8 mouse cellular contexts compared by ENCODE assay signal in the genomic region with DNA sequence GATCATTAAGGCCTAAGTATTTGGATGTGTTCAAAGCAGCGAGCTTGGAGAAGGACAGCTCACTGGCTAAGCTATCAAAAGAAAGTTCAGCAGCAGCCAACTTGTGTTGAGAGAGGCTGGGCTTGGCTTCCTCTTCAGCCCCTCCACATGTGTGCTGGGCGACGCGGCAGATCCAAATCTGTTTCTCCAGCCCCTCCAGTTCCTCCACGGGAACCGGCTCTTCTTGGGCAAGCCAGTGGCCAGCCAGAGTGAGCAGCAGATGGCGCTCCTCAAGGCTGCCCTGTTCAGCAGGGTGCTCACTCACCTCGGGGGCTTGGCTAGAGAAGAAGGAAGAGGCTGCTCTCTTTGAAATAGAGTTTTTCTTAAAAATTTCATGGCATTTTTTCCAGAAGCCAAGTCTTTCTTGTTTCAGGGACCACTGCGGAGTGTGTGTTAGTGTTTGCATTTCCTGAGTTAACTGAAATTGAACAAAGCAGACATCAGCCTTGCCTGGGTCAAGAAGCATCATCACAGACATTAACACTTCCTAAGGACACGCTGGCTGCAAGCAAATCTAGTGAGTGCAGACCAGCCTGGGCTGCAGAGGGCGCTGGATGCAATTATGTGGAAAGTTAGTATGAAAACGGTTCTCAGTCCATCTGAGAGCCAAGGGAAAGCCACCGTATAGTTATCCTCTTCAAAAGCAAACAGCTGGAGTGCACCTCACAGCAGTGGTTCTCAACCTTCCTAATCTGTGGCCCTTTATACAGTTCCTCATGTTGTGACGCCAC. TPM values are rescaled to one million over a fixed set of nuclear protein-coding genes. Genes with fewer than 3 reads are reported as not detected.
A peak's percentile ranks its signal among the peaks of the same experiment; 100 is the strongest.
DNase-seq lines count a peak whose midpoint lies in the region; ATAC-seq and TF ChIP-seq lines count a peak whose summit lies in the region.

No protein-coding gene starts in this region.

- H3K4me2 ChIP-seq in heart, embryonic 11.5 days, result no peak overlapping the region
- no peak overlapping the region for H3K4me2 ChIP-seq in lung, postnatal 0 days (replicated peaks; ENCODE audit: low read depth, low read length)

- no peak for ATAC-seq in heart, embryonic 11.5 days (replicated peaks; ENCODE audit: insufficient number of reproducible peaks, low FRiP score, low TSS enrichment)
- ATAC-seq in lung, postnatal 0 days, result peak; percentile 72

- no peak overlapping the region for H3K4me3 ChIP-seq in heart, embryonic 11.5 days (ENCODE audit: low read depth, low read length)
- no peak overlapping the region for H3K4me3 ChIP-seq in lung, postnatal 0 days (ENCODE audit: low read depth, low read length)
- H3K4me3 ChIP-seq in hindbrain, embryonic 10.5 days, result no peak overlapping the region

- peak; percentile 61 for TF ChIP-seq CTCF in lung, postnatal 0 days (IDR thresholded peaks at IDR 0.05)

- H3K9ac ChIP-seq in heart, embryonic 11.5 days (ENCODE audit: low read depth, low read length), result no peak overlapping the region
- no peak overlapping the region for H3K9ac ChIP-seq in lung, postnatal 0 days (replicated peaks; ENCODE audit: low read depth)

- H3K27ac ChIP-seq in heart, embryonic 11.5 days (ENCODE audit: low read depth, low read length), result no peak overlapping the region
- no peak overlapping the region for H3K27ac ChIP-seq in lung, postnatal 0 days (ENCODE audit: low read length)
- no peak overlapping the region for H3K27ac ChIP-seq in hindbrain, embryonic 10.5 days

- TF ChIP-seq EP300 in lung, postnatal 0 days (IDR thresholded peaks at IDR 0.05), result no peak

- WGBS in heart, embryonic 11.5 days (ENCODE audit: insufficient replicate concordance), result 49% methylated on average over 14 of the region's 14 CpGs
- 41% methylated on average over 14 of the region's 14 CpGs for WGBS in lung, postnatal 0 days
- 58% methylated on average over 14 of the region's 14 CpGs for WGBS in hindbrain, embryonic 10.5 days

- peak; percentile 30 to 42 for DNase-seq in heart, postnatal 10 days
- peak; percentile 50 to 62 for DNase-seq in right cerebral cortex, postnatal 10 days (ENCODE audit: low spot score in 2 of 2)
- DNase-seq in right cerebral cortex, adult 2 months (ENCODE audit: low spot score in 2 of 2), result no peak
- peak; percentile 38 to 60 for DNase-seq in cerebellum, postnatal 25 days
- DNase-seq in lung, postnatal 0 days (ENCODE audit: low spot score), result peak; percentile 53
- no peak for DNase-seq in frontal cortex, postnatal 14 days (ENCODE audit: low spot score in 2 of 2)
- no peak for DNase-seq in hindbrain, embryonic 10.5 days (ENCODE audit: low spot score)

- no peaks in the 10 kb centered on the region for H3K9me3 ChIP-seq in heart, embryonic 11.5 days (replicated peaks; ENCODE audit: control insufficient read depth, low read length)
- no peaks in the 10 kb centered on the region for H3K9me3 ChIP-seq in lung, postnatal 0 days (ENCODE audit: low read length)
- no peaks in the 10 kb centered on the region for H3K9me3 ChIP-seq in hindbrain, embryonic 10.5 days

- peaks cover 3% of the 10 kb centered on the region for H3K36me3 ChIP-seq in heart, embryonic 11.5 days (ENCODE audit: control insufficient read depth, insufficient read depth, low read length)
- H3K36me3 ChIP-seq in lung, postnatal 0 days (ENCODE audit: insufficient read depth, low read length), result peaks cover 9% of the 10 kb centered on the region; the same call in 1 of the 2 replicates
- H3K36me3 ChIP-seq in hindbrain, embryonic 10.5 days, result peaks cover 81% of the 10 kb centered on the region

- no peaks in the 10 kb centered on the region for H3K27me3 ChIP-seq in heart, embryonic 11.5 days (ENCODE audit: control insufficient read depth, insufficient read depth, low read length)
- H3K27me3 ChIP-seq in lung, postnatal 0 days (replicated peaks; ENCODE audit: insufficient read depth, low read length), result no peaks in the 10 kb centered on the region
- H3K27me3 ChIP-seq in hindbrain, embryonic 10.5 days (ENCODE audit: insufficient read depth, poor library complexity, severe bottlenecking), result no peaks in the 10 kb centered on the region

- peaks cover 3% of the 10 kb centered on the region; the same call in 1 of the 2 replicates for H3K4me1 ChIP-seq in heart, embryonic 11.5 days (ENCODE audit: control insufficient read depth, insufficient read depth, low read length)
- no peaks in the 10 kb centered on the region for H3K4me1 ChIP-seq in lung, postnatal 0 days (ENCODE audit: insufficient read depth, low read depth, low read length)
- no peaks in the 10 kb centered on the region for H3K4me1 ChIP-seq in hindbrain, embryonic 10.5 days (replicated peaks)

- intact Hi-C loops in heart, postnatal 10 days (cut with DNase I), result loop anchor here (5.0 kb wide), 1 partner anchor 177 kb away; no protein-coding TSS in a partner anchor

RNA-seq across cellular contexts. Expression of a gene that starts 37.0 kb away (rescaled TPM):
- total RNA-seq in heart, postnatal 10 days (2021), result 10 to 100 TPM; 21.1 to 21.3 TPM
- polyA plus RNA-seq in heart, embryonic 11.5 days (2014; fragmentation: Nextera tagmentation; extraction: Ambion mirVana), result 13.9 and 15.9 TPM in 2 replicates
- polyA plus RNA-seq in lung, postnatal 0 days (2015; fragmentation: Nextera tagmentation; extraction: Ambion mirVana), result 9.6 and 10.0 TPM in 2 replicates
- 9.8 and 12.3 TPM in 2 replicates for polyA plus RNA-seq in hindbrain, embryonic 10.5 days (2016; fragmentation: Nextera tagmentation; extraction: Ambion mirVana)

RNA-seq across cellular contexts. Expression of a gene that starts 52.8 kb away (rescaled TPM):
- total RNA-seq in heart, postnatal 10 days (2021), result 10 to 100 TPM; 12.1 to 12.2 TPM
- polyA plus RNA-seq in heart, embryonic 11.5 days (2014; fragmentation: Nextera tagmentation; extraction: Ambion mirVana), result 7.0 and 7.7 TPM in 2 replicates
- polyA plus RNA-seq in lung, postnatal 0 days (2015; fragmentation: Nextera tagmentation; extraction: Ambion mirVana), result 4.1 and 4.3 TPM in 2 replicates
- 11.2 and 11.5 TPM in 2 replicates for polyA plus RNA-seq in hindbrain, embryonic 10.5 days (2016; fragmentation: Nextera tagmentation; extraction: Ambion mirVana)

Comparison
In these comparisons a context has a peak if more than half of its experiments do, and no peak if none do; other contexts are left out.
1. DNase-seq: peak in heart, postnatal 10 days (2 of 2), right cerebral cortex, postnatal 10 days (2 of 2), cerebellum, postnatal 25 days (2 of 2) and lung, postnatal 0 days (single experiment); none in right cerebral cortex, adult 2 months (0 of 2), frontal cortex, postnatal 14 days (0 of 2) and hindbrain, embryonic 10.5 days (single experiment).